Mouse (Mus musculus): ENCODE data around the gene Jup. TPM values are rescaled to one million over a fixed set of nuclear protein-coding genes. Genes with fewer than 3 reads are reported as not detected.
A peak's percentile ranks its signal among the peaks of the same experiment; 100 is the strongest.

Gene Jup
- polyA plus RNA-seq, 1 experiment from 2014 or later = 231 TPM

GRCm38 (mm10) chr11:100435678-100436246, 38.2 kb upstream of the Jup start:
- Histone ChIP-seq H3K4me2 (replicated peaks; ENCODE audit: low read depth, low read length) (no peak overlapping the region), H3K27me3 (replicated peaks; ENCODE audit: insufficient read depth, low read length) (no peaks in the 10 kb centered on the region), H3K4me3 (ENCODE audit: low read depth, low read length) (no peak overlapping the region), H3K9ac (replicated peaks; ENCODE audit: low read depth) (no peak overlapping the region), H3K9me3 (ENCODE audit: low read length) (no peaks in the 10 kb centered on the region), H3K27ac (ENCODE audit: low read length) (no peak overlapping the region), H3K36me3 (ENCODE audit: insufficient read depth, low read length) (no peaks in the 10 kb centered on the region), H3K4me1 (ENCODE audit: insufficient read depth, low read depth, low read length) (peaks cover 6% of the 10 kb centered on the region; the same call in 1 of the 2 replicates)
- ATAC-seq = no peak
- no peak for DNase-seq (ENCODE audit: low spot score)
- no peak for TF ChIP-seq CTCF (IDR thresholded peaks at IDR 0.05)
- TF ChIP-seq EP300 (IDR thresholded peaks at IDR 0.05) = no peak
- WGBS = 78% methylated on average over 9 of the region's 9 CpGs

DNA sequence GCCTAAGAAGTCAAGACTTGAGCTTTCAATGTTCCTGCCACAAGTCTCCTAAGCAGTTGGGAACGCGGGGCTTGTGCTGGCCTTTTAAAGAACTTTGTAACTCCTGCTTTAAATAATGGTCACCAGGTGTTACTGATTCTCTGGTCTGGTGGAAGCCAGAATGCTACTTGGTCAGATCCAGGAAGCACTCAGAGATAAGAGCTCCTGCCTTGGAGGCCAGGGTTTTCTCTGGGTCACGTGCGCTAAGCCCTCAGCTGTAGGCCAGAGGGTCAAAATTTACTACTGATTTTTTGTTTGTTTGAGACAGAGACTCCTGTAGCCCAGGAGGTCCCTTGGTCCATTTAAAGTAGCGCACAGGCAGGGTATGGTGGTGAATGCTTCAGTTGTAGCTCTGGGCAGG, 34.4 kb upstream of the Jup start:
- Histone ChIP-seq H3K9ac (replicated peaks; ENCODE audit: low read depth) (no peak overlapping the region), H3K4me1 (ENCODE audit: insufficient read depth, low read depth, low read length) (no peaks in the 10 kb centered on the region), H3K4me2 (replicated peaks; ENCODE audit: low read depth, low read length) (no peak overlapping the region), H3K27ac (ENCODE audit: low read length) (no peak overlapping the region), H3K27me3 (replicated peaks; ENCODE audit: insufficient read depth, low read length) (no peaks in the 10 kb centered on the region), H3K4me3 (ENCODE audit: low read depth, low read length) (no peak overlapping the region), H3K9me3 (ENCODE audit: low read length) (no peaks in the 10 kb centered on the region), H3K36me3 (ENCODE audit: insufficient read depth, low read length) (no peaks in the 10 kb centered on the region)
- ATAC-seq (peak; percentile 78), DNase-seq (ENCODE audit: low spot score) (peak; percentile 69)
- TF ChIP-seq CTCF (IDR thresholded peaks at IDR 0.05) (no peak), EP300 (IDR thresholded peaks at IDR 0.05) (no peak)
- 64% methylated on average over 5 of the region's 5 CpGs for WGBS

DNA sequence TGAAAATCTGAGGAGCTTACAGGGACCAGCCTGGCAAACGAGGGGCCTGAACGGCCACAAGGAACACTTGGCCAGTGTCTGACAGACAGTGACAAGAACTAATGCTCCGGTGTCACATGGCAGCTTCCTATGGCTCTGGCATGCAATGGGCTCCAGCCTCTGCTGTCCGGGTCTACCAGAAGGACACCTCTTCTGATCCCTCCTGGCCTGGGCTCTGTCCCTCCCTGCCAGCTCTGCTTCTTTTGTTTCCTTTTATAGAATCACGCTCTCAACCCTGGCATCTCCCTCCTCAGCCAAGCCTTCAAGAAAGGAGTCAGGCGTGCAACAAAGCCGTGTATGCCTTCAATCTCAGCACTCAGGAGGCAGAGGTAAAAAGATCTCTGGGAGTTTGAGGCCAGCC, 32.5 kb upstream of the Jup start:
- Histone ChIP-seq H3K27ac (ENCODE audit: low read length) (no peak overlapping the region), H3K4me1 (ENCODE audit: insufficient read depth, low read depth, low read length) (no peaks in the 10 kb centered on the region), H3K9ac (replicated peaks; ENCODE audit: low read depth) (no peak overlapping the region), H3K36me3 (ENCODE audit: insufficient read depth, low read length) (no peaks in the 10 kb centered on the region), H3K4me3 (ENCODE audit: low read depth, low read length) (no peak overlapping the region), H3K27me3 (replicated peaks; ENCODE audit: insufficient read depth, low read length) (no peaks in the 10 kb centered on the region), H3K9me3 (ENCODE audit: low read length) (no peaks in the 10 kb centered on the region), H3K4me2 (replicated peaks; ENCODE audit: low read depth, low read length) (no peak overlapping the region)
- TF ChIP-seq CTCF (IDR thresholded peaks at IDR 0.05) (no peak), EP300 (IDR thresholded peaks at IDR 0.05) (no peak)
- DNase-seq (ENCODE audit: low spot score) (no peak), ATAC-seq (no peak)
- 81% methylated on average over 7 of the region's 7 CpGs for WGBS

GRCm38 (mm10) chr11:100428612-100429199, 31.1 kb upstream of the Jup start:
- Histone ChIP-seq H3K27ac (ENCODE audit: low read length) (no peak overlapping the region), H3K9ac (replicated peaks; ENCODE audit: low read depth) (no peak overlapping the region), H3K27me3 (replicated peaks; ENCODE audit: insufficient read depth, low read length) (no peaks in the 10 kb centered on the region), H3K4me2 (replicated peaks; ENCODE audit: low read depth, low read length) (no peak overlapping the region), H3K4me3 (ENCODE audit: low read depth, low read length) (no peak overlapping the region), H3K36me3 (ENCODE audit: insufficient read depth, low read length) (peaks cover 4% of the 10 kb centered on the region; the same call in 1 of the 2 replicates), H3K4me1 (ENCODE audit: insufficient read depth, low read depth, low read length) (no peaks in the 10 kb centered on the region), H3K9me3 (ENCODE audit: low read length) (no peaks in the 10 kb centered on the region)
- ATAC-seq (no peak), DNase-seq (ENCODE audit: low spot score) (no peak)
- 39% methylated on average over 9 of the region's 9 CpGs for WGBS
- TF ChIP-seq CTCF (IDR thresholded peaks at IDR 0.05) (no peak), EP300 (IDR thresholded peaks at IDR 0.05) (no peak)

DNA sequence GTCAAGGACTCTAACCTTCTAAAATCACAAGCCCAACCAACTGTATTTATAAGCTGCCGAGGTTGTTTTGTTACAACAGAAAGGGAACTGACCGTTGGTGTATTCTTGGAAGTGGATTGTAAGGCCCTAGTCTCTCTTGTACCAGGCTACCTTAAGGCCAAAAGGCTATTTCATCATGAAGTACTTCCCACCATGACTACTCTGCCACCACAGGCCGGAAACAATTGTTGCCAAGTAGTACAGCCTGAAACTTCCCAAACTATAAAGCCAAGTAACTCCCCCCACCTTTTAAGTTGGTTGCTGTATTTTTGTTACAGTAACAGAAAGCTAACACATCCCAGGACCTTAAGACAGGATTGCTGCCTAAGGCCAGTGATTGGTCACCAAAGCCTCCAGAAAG, 29.3 kb upstream of the Jup start:
- H3K36me3 ChIP-seq (ENCODE audit: insufficient read depth, low read length) = peaks cover 5% of the 10 kb centered on the region; the same call in 1 of the 2 replicates
- TF ChIP-seq CTCF (IDR thresholded peaks at IDR 0.05) = no peak
- TF ChIP-seq EP300 (IDR thresholded peaks at IDR 0.05) = no peak
- ATAC-seq = no peak
- no peak for DNase-seq (ENCODE audit: low spot score)
- H3K27me3 ChIP-seq (replicated peaks; ENCODE audit: insufficient read depth, low read length) = no peaks in the 10 kb centered on the region
- no peak overlapping the region for H3K9ac ChIP-seq (replicated peaks; ENCODE audit: low read depth)
- no peak overlapping the region for H3K4me2 ChIP-seq (replicated peaks; ENCODE audit: low read depth, low read length)
- H3K27ac ChIP-seq (ENCODE audit: low read length) = no peak overlapping the region
- no peak overlapping the region for H3K4me3 ChIP-seq (ENCODE audit: low read depth, low read length)
- no peaks in the 10 kb centered on the region for H3K4me1 ChIP-seq (ENCODE audit: insufficient read depth, low read depth, low read length)
- WGBS = 64% methylated on average over 3 of the region's 3 CpGs
- H3K9me3 ChIP-seq (ENCODE audit: low read length) = no peaks in the 10 kb centered on the region

- peaks cover 5% of the 10 kb centered on the region; the same call in 1 of the 2 replicates for H3K36me3 ChIP-seq (ENCODE audit: insufficient read depth, low read length)
Measured at GRCm38 (mm10) chr11:100425851-100426250, 28.3 kb upstream of the Jup start.

More at GRCm38 (mm10) chr11:100425851-100426250, 28.3 kb upstream of the Jup start:
- H3K27me3 ChIP-seq (replicated peaks; ENCODE audit: insufficient read depth, low read length) = no peaks in the 10 kb centered on the region
- no peaks in the 10 kb centered on the region for H3K4me1 ChIP-seq (ENCODE audit: insufficient read depth, low read depth, low read length)
- peak; percentile 73 for DNase-seq (ENCODE audit: low spot score)
- H3K4me2 ChIP-seq (replicated peaks; ENCODE audit: low read depth, low read length) = no peak overlapping the region
- H3K9ac ChIP-seq (replicated peaks; ENCODE audit: low read depth) = no peak overlapping the region
- peak; percentile 78 for TF ChIP-seq CTCF (IDR thresholded peaks at IDR 0.05)
- TF ChIP-seq EP300 (IDR thresholded peaks at IDR 0.05) = no peak
- H3K27ac ChIP-seq (ENCODE audit: low read length) = no peak overlapping the region
- no peak overlapping the region for H3K4me3 ChIP-seq (ENCODE audit: low read depth, low read length)
- WGBS = 24% methylated on average over 7 of the region's 7 CpGs
- peak; percentile 59 for ATAC-seq
- H3K9me3 ChIP-seq (ENCODE audit: low read length) = no peaks in the 10 kb centered on the region
